Mouse (Mus musculus): Measurements from ENCODE around the gene Kat7.

Kat7 gene

GRCm38 (mm10) chr11:95333805-95334204 is 23.8 kb upstream of the Kat7 start:
- DNase-seq (ENCODE audit: extremely low spot score, low spot score): no peak

GRCm38 (mm10) chr11:95333209-95333608 is 23.2 kb upstream of the Kat7 start:
- no peak for DNase-seq (ENCODE audit: extremely low spot score, low spot score)

GRCm38 (mm10) chr11:95330662-95331061 is 20.6 kb upstream of the Kat7 start:
- DNase-seq (ENCODE audit: extremely low spot score, low spot score): no peak

DNA sequence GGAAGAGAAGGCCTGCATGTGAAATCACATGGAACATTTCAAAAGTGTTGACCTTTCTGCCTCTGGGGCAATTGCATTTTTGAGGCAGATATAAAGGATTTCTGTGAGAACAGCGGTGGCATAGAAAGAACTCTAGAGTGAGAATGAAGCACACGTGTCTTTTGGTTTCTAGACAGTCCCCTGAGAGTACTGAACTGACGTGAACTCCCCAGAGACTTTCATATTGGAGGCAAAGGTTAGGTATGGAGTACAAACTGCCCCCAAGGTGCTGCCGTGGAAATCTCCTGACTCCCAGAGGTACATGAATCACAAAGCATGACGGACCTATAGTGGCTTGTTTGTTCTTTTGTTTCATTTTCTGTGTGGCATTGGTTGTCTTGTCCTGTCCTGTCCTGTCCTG is 18.6 kb upstream of the Kat7 start:
- DNase-seq (ENCODE audit: extremely low spot score, low spot score): no peak

GRCm38 (mm10) chr11:95326243-95326642 is 16.2 kb upstream of the Kat7 start:
- DNase-seq (ENCODE audit: extremely low spot score, low spot score): no peak

DNA sequence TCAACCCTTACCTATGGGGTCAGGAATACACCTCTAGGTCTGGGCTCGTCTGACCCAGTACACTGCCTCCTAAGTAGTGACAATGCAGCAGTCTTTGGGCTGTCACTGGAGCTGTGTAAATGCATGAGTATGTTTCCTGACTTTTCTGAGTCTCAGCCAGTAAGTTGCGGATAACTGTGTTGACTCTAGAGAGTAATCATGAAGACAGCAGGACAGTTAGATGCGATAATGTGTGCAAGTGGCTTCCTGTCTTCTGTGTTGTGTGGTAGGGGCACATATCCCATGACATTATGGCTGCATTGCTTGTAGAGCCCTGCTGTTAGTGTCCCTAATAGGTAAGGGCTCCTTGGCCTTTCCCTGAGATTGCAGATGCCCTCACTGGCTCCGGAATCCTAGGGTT is 15.8 kb upstream of the Kat7 start:
- DNase-seq (ENCODE audit: extremely low spot score, low spot score): no peak

DNA sequence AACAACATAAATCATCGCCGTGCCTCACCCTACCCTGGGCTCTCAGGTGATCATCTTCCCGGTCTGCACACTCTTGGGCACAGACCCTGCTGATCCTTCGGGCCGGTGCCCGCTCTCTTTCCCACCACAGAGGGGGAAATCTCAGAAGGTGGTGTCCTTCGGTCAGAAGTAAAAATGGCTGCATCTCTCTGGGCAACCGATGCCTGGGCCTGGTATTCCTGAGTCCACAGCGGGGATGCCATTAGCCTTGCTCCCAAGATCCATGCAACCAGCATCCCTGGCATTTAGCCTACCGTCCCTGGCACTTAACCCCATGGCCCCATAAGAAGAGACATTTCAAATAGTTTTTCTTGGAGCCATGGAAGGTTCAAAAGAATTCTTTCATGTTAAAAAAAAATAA is 14.1 kb upstream of the Kat7 start:
- DNase-seq (ENCODE audit: extremely low spot score, low spot score): peak; percentile 44

- no peak for DNase-seq (ENCODE audit: extremely low spot score, low spot score)
Observed at GRCm38 (mm10) chr11:95320010-95320409, 10.0 kb upstream of the Kat7 start.

DNA sequence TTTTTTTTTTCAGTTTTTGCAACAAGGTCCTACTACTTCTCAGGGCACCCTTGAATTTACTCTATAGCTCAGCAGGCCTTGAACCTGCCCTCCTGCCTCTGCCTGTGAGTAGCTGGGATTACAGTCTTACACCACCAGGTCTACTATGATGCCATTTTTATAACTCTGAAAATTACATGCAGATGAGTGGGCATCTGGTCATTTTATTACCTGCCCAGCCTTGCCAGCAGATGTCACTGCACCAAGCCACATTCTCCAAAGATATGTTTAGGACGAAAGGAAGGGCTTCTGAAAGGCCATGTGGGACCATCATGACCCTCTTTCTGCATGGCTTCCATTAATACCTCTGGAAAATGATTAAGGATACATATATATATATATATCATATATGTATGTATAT is 9.5 kb upstream of the Kat7 start:
- DNase-seq (ENCODE audit: extremely low spot score, low spot score): no peak

DNA sequence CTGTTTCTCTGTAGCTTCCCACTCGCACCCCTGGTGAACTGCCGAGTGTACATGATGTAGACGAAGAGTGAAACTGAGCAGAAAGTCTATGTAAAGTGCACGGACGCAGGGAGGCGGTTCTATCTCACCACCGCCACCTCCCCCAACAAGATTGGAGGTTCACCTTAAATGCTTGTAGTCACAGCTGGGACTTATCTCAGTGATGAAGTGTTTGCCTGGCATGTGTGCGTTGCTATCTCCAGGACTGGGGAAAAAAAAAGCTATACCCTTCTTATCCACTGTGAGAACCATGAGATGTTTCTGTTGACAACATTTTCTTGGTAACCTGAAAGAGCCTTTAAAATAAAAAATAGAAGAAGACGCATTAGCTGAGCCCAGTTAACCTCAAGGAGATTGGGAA is 8.1 kb upstream of the Kat7 start:
- no peak for DNase-seq (ENCODE audit: extremely low spot score, low spot score)

- DNase-seq (ENCODE audit: extremely low spot score, low spot score): no peak
Observed at GRCm38 (mm10) chr11:95315215-95315955, 5.3 kb upstream of the Kat7 start.

DNA sequence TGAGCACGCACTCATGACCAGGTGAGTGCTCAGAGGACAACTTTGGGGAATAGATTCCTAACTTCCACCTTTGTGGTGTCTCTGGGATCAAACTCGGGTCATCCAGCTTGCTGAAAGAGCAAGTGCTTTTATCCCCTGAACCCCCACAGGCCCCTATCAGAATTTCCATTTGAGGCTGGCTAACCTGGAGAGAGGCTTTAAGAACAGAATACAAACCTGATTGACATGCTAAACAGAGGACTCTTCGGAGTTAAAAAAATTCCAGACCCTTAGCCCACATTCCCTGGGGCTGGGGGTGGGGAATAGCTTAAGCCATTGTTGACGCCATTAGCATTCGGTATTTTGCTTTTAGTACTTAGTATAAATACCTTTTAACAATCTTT is 1.4 kb upstream of the Kat7 start:
- no peak for DNase-seq (ENCODE audit: extremely low spot score, low spot score)

DNA sequence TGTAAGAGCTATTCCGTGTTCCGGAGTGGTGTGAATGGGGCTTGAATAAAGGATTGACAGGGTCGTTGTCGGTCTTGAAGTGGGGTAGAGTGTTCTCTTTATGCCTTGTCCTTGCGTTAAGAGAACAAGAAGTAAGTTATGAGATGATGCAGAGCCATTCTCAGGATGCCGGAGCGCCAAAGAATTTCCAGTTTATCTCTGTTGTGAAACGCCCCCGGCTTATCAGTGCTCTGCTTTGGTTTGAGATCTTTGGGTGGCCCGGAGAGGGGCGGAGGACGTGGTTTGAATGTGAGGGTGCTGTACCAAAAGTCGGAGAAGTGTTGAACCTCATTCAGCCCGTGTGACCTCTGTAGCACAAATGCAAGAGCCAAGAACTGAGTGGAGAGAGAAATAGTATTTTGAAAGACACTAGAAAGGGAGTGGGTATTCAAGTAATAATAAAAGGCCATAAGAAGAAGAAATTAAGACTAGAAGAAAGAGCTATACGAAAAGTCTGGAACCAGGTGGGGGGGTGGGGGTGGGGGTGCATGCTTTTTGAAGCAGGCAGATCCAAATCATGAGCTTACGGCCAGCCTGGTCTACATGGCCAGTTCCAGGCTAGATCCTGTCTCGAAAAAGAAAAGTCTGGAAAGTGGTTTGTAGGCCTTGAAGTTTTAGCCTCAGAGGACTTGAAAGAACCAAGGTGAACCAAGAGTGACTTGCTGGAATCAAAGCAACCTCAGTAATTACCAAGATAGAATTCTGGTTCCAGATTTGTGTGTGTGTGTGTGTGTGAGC is 790 bp upstream of the Kat7 start:
- DNase-seq (ENCODE audit: extremely low spot score, low spot score): no peak

GRCm38 (mm10) chr11:95309510-95310006 is 488 bp downstream of the Kat7 start:
- DNase-seq (ENCODE audit: extremely low spot score, low spot score): peak; percentile 90

DNA sequence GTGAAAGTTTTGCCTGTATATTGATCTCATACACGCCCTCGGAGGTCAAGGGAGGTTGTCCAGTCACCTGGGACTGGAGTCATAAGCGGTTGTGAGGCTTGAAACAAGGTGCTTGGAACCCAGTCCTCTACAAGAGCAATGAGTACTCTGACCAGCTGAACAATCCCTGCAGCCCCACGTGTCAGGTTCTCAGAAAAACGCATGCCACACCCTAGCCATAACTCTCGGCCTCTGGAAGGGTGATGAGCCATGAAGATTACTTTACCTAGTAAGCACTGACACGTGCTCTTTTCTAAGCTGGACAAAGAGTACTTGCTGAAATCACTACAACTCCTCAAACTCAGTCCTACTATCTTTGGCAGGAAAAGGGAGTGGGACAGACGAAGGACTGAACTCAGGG is 2.5 kb downstream of the Kat7 start:
- DNase-seq (ENCODE audit: extremely low spot score, low spot score): no peak

DNA sequence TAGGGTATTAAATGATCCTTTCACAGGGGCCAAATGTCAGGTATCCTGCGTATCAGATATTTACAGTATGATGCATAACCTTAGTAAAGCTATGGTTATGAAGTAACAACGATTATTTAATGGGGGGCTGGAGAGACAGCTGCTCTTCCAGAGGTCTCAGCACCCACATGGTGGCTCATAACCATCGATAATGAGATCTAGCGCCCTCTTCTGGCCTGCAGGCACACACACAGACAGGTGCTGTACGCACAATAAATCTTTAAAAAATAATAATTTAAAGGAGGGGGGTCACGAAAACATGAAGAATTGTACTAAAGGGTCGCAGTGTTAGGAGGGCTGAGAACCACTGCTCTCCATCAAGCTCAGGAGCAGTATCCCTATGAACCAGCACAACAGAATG is 4.4 kb downstream of the Kat7 start:
- no peak for DNase-seq (ENCODE audit: extremely low spot score, low spot score)

DNA sequence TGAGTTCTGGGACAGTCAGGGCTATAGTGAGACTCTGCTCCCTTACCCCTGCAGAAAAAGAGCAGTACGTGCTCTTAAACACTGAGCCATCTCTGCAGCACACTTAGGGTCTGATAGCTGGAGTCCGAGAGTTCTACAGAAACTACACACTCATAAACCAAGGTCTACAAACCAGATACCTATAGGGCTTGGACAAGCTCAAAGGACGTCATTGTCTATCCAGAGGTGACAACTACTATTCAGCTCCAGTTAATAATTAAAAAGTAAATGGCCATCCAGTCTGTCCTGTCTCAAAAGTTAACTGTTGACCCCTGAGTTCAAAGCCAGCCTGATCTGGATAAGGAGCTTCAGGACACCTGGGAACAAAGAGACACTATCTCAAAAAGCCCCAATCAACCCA is 8.3 kb downstream of the Kat7 start:
- DNase-seq (ENCODE audit: extremely low spot score, low spot score): no peak

GRCm38 (mm10) chr11:95299886-95300285 is 10.2 kb downstream of the Kat7 start:
- no peak for DNase-seq (ENCODE audit: extremely low spot score, low spot score)

DNA sequence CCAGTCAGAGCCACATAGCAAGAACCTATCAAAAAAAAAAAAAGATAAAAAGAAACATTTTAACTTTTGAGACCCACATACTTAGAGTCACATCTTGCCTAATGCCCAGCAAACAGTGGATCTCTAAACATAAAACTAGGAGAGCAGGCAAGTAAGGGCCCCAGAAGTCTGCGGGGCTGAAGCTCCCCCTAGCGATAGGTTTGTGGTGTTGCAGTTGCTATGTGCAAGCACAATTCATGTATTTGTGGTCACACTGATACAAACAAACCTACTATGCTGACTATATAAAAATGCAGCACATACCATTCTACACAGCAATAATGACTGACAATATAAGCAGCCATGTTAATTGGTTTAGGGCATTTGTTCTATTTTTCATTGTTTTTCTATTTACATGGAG is 11.9 kb downstream of the Kat7 start:
- DNase-seq (ENCODE audit: extremely low spot score, low spot score): no peak

DNA sequence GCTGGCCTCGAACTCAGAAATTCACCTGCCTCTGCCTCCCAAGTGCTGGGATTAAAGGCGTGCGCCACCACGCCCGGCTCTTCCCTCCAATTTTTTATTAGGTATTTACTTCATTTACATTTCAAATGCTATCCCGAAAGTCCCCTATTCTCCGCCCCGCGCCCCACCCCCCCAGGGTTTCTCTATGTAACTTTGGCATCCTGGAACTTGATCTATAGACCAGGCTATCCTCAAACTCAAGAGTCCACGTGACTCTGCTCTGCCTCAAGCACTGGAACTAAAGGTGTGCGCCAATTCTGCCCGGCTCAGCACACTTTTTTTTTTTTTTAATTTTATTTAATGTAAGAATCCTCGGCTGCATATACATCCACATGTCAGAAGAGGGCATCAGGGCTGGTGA is 14.3 kb downstream of the Kat7 start:
- no peak for DNase-seq (ENCODE audit: extremely low spot score, low spot score)

- DNase-seq (ENCODE audit: extremely low spot score, low spot score): no peak
Observed at GRCm38 (mm10) chr11:95293017-95293624, 16.9 kb downstream of the Kat7 start.

DNA sequence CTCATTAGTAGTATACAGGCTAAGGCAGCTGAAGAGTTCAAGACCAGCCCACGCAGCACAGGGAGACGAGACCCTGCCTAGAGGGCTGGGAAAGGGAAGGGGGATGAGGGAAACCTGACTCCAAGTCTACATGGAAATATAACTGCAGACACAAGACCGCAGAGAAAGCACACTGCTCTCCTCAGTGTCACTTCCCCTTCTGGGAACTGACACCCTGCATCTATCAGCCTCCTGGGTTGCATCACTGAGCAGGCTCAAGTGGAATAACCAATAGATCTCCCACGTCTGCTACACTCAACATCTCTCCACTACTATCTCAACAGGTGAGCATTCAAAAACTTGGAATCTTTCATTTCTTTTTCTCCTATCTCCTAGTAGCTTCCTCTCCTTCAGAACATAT is 18.0 kb downstream of the Kat7 start:
- DNase-seq (ENCODE audit: extremely low spot score, low spot score): no peak

All from neural tube, embryonic 10.5 days (tissue).